Mouse (Mus musculus) MEL (cell line): ENCODE measurements around the gene Tbc1d9b. TPM values are rescaled to one million over a fixed set of nuclear protein-coding genes. Genes with fewer than 3 reads are reported as not detected.

ENCODE experiments used
- DNase-seq: peaks from one replicate; pipeline ENCODE4 v3.0.0; 2011; ENCODE audit warnings: low read depth, low spot score
- H3K27ac ChIP-seq: 2 replicates; pipeline ENCODE4 v1.5.1; 2012; ENCODE audit warnings: low read depth, mild to moderate bottlenecking, control low read depth, low read length, moderate library complexity; ENCODE audit not compliant: control insufficient read depth
- H3K27me3 ChIP-seq, 2 experiments: fragments of 150-350 bp in 1 of 2; sonication (generic) in 1 of 2; 2 replicates each; pipeline ENCODE4 v1.6.1; 2012; ENCODE audit warnings: low read length in 2 of 2, mild to moderate bottlenecking in 2 of 2, improper control_type of control experiment in 1 of 2, moderate library complexity in 1 of 2; ENCODE audit not compliant: insufficient read depth in 2 of 2, control insufficient read depth in 1 of 2
- H3K36me3 ChIP-seq, 2 experiments: 2 replicates each; pipeline ENCODE4 v1.6.1; 2012 to 2014; ENCODE audit warnings: low read length in 2 of 2, improper control_type of control experiment in 1 of 2, inconsistent platforms in 1 of 2, mild to moderate bottlenecking in 1 of 2; ENCODE audit not compliant: insufficient read depth in 2 of 2, control insufficient read depth in 1 of 2
- H3K4me1 ChIP-seq, 2 experiments: fragments of 150-350 bp in 1 of 2; sonication (generic) in 1 of 2; 2 replicates each; pipeline ENCODE4 v1.6.1; 2012; ENCODE audit warnings: low read length in 2 of 2, improper control_type of control experiment in 1 of 2, mild to moderate bottlenecking in 1 of 2; ENCODE audit not compliant: insufficient read depth in 2 of 2, control insufficient read depth in 1 of 2
- H3K4me3 ChIP-seq, 2 experiments: fragments of 150-350 bp in 1 of 2; sonication (generic) in 1 of 2; 2 replicates each; pipeline ENCODE4 v1.5.1; 2012; ENCODE audit warnings: low read depth in 2 of 2, low read length in 2 of 2, mild to moderate bottlenecking in 2 of 2, moderate library complexity in 2 of 2, control low read depth in 1 of 2, improper control_type of control experiment in 1 of 2; ENCODE audit not compliant: control insufficient read depth in 1 of 2, insufficient read depth in 1 of 2
- H3K79me2 ChIP-seq: 2 replicates; pipeline ENCODE4 v1.6.1; 2012; ENCODE audit warnings: mild to moderate bottlenecking, low read length, moderate library complexity; ENCODE audit not compliant: control insufficient read depth, poor library complexity, insufficient read depth
- H3K9ac ChIP-seq: 2 replicates; pipeline ENCODE4 v1.6.1; 2012; ENCODE audit warnings: low read depth, mild to moderate bottlenecking, control low read depth, low read length, moderate library complexity; ENCODE audit not compliant: control insufficient read depth, poor library complexity, severe bottlenecking
- H3K9me3 ChIP-seq: fragments of 150-350 bp; sonication (generic); replicated peaks from 2 replicates; pipeline ENCODE4 v1.6.1; 2012; ENCODE audit warnings: mild to moderate bottlenecking, low read length, improper control_type of control experiment, moderate library complexity; ENCODE audit not compliant: insufficient read depth
- CHD2 ChIP-seq: IDR thresholded peaks from 2 replicates; pipeline ENCODE4 v1.6.1; 2011; ENCODE audit warnings: low read length, improper control_type of control experiment
- CTCF ChIP-seq, 3 experiments: IDR thresholded peaks in 2 of 3; conservative IDR thresholded peaks in 1 of 3; 2 replicates each; pipeline ENCODE4 v1.5.1; 2011 to 2012; ENCODE audit warnings: low read length in 3 of 3, low read depth in 2 of 3, mild to moderate bottlenecking in 2 of 3, improper control_type of control experiment in 1 of 3, inconsistent platforms in 1 of 3, mixed read lengths in 1 of 3, moderate library complexity in 1 of 3; ENCODE audit not compliant: control insufficient read depth in 1 of 3, insufficient read depth in 1 of 3, poor library complexity in 1 of 3, severe bottlenecking in 1 of 3
- E2F4 ChIP-seq: IDR thresholded peaks from 2 replicates; pipeline ENCODE4 v1.6.1; 2011; ENCODE audit warnings: low read depth, low read length, improper control_type of control experiment, borderline replicate concordance
- ELF1 ChIP-seq: IDR thresholded peaks from 2 replicates; pipeline ENCODE4 v1.6.1; 2014; ENCODE audit warnings: low read depth, mild to moderate bottlenecking, inconsistent platforms, low read length, improper control_type of control experiment, moderate library complexity
- ETS1 ChIP-seq: IDR thresholded peaks from 2 replicates; pipeline ENCODE4 v1.6.1; 2012; ENCODE audit warnings: low read depth, mild to moderate bottlenecking, inconsistent platforms, low read length, improper control_type of control experiment, moderate library complexity
- JUND ChIP-seq: IDR thresholded peaks from 2 replicates; pipeline ENCODE4 v1.6.1; 2011; ENCODE audit warnings: low read depth, mild to moderate bottlenecking, improper control_type of control experiment, low read length
- KAT2A ChIP-seq: conservative IDR thresholded peaks from 2 replicates; pipeline ENCODE4 v1.6.1; 2012; ENCODE audit warnings: low read depth, low read length, improper control_type of control experiment, inconsistent platforms
- MEF2A ChIP-seq: IDR thresholded peaks from 2 replicates; pipeline ENCODE4 v1.6.1; 2014; ENCODE audit warnings: low read depth, mild to moderate bottlenecking, inconsistent platforms, low read length, improper control_type of control experiment; ENCODE audit not compliant: poor library complexity, insufficient replicate concordance, severe bottlenecking; ENCODE audit errors: extremely low read depth
- MXI1 ChIP-seq: IDR thresholded peaks from 2 replicates; pipeline ENCODE4 v1.6.1; 2011; ENCODE audit warnings: mild to moderate bottlenecking, low read depth, low read length, improper control_type of control experiment
- MYB ChIP-seq: IDR thresholded peaks from 2 replicates; pipeline ENCODE4 v1.6.1; 2011; ENCODE audit warnings: mild to moderate bottlenecking, low read depth, low read length, improper control_type of control experiment
- MYC ChIP-seq: IDR thresholded peaks from 2 replicates; pipeline ENCODE4 v1.6.1; 2011; ENCODE audit warnings: low read depth, mild to moderate bottlenecking, low read length, improper control_type of control experiment, moderate library complexity
- NELFE ChIP-seq: IDR thresholded peaks from 2 replicates; pipeline ENCODE4 v1.6.1; 2011; ENCODE audit warnings: low read depth, low read length, improper control_type of control experiment
- NRF1 ChIP-seq: IDR thresholded peaks from 2 replicates; pipeline ENCODE4 v1.6.1; 2014; ENCODE audit warnings: low read depth, mild to moderate bottlenecking, inconsistent platforms, low read length, improper control_type of control experiment, moderate library complexity; ENCODE audit not compliant: poor library complexity, insufficient read depth, severe bottlenecking
- POLR2AphosphoS2 ChIP-seq: IDR thresholded peaks from 2 replicates; pipeline ENCODE4 v1.6.1; 2011; ENCODE audit warnings: low read length, improper control_type of control experiment
- POLR2AphosphoS5 ChIP-seq: IDR thresholded peaks from 2 replicates; pipeline ENCODE4 v1.6.1; 2012; ENCODE audit warnings: low read depth, borderline replicate concordance, mild to moderate bottlenecking, inconsistent platforms, low read length, moderate library complexity, mixed read lengths
- RCOR1 ChIP-seq: IDR thresholded peaks from 2 replicates; pipeline ENCODE4 v1.6.1; 2012; ENCODE audit warnings: low read depth, mild to moderate bottlenecking, inconsistent platforms, low read length, improper control_type of control experiment
- SIN3A ChIP-seq: IDR thresholded peaks from 2 replicates; pipeline ENCODE4 v1.6.1; 2012; ENCODE audit warnings: low read length, improper control_type of control experiment, inconsistent platforms
- TAL1 ChIP-seq: IDR thresholded peaks from 2 replicates; pipeline ENCODE4 v1.6.1; 2012; ENCODE audit warnings: mild to moderate bottlenecking, inconsistent platforms, low read length, moderate library complexity, mixed read lengths
- TBP ChIP-seq: IDR thresholded peaks from 2 replicates; pipeline ENCODE4 v1.8.0; 2011; ENCODE audit warnings: low read depth, low read length, improper control_type of control experiment
- TCF12 ChIP-seq: IDR thresholded peaks from 2 replicates; pipeline ENCODE4 v1.6.1; 2014; ENCODE audit warnings: low read depth, mild to moderate bottlenecking, inconsistent platforms, low read length, improper control_type of control experiment, moderate library complexity
- USF2 ChIP-seq, 2 experiments: IDR thresholded peaks; 2 replicates each; pipeline ENCODE4 v1.6.1; 2011 to 2012; ENCODE audit warnings: improper control_type of control experiment in 2 of 2, low read length in 2 of 2, borderline replicate concordance in 1 of 2, inconsistent platforms in 1 of 2, low read depth in 1 of 2, mild to moderate bottlenecking in 1 of 2; ENCODE audit not compliant: insufficient read depth in 1 of 2
- ZMIZ1 ChIP-seq: IDR thresholded peaks from 2 replicates; pipeline ENCODE4 v1.6.1; 2012; ENCODE audit warnings: low read depth, mild to moderate bottlenecking, inconsistent platforms, low read length, improper control_type of control experiment, moderate library complexity
- ZNF384 ChIP-seq: IDR thresholded peaks from 2 replicates; pipeline ENCODE4 v1.6.1; 2012; ENCODE audit warnings: low read depth, mild to moderate bottlenecking, inconsistent platforms, low read length, improper control_type of control experiment
- polyA plus RNA-seq, 2 experiments: library from polyadenylated mRNA; stranded (reverse) in 1 of 2; unstranded in 1 of 2; fragments of >175 nt in 1 of 2; fragments of >200 nt in 1 of 2; gene quantifications; 2 replicates each; pipeline versions ENCODE4 v1.2.1 to v1.2.4; 2012; ENCODE audit warnings: low replicate concordance in 2 of 2, low read depth in 1 of 2; ENCODE audit not compliant: insufficient read length in 2 of 2, insufficient read depth in 1 of 2, missing spikeins in 1 of 2
- total RNA-seq: library from RNA; depleted of rRNA; stranded (reverse); fragments of 300-350 nt; gene quantifications from 2 replicates; pipeline ENCODE4 v1.2.3, GENCODE M21; 2012

The Tbc1d9b gene
- total and polyA plus RNA-seq, 3 experiments, result 18.6 to 32.5 TPM; not detected in 1

DNA sequence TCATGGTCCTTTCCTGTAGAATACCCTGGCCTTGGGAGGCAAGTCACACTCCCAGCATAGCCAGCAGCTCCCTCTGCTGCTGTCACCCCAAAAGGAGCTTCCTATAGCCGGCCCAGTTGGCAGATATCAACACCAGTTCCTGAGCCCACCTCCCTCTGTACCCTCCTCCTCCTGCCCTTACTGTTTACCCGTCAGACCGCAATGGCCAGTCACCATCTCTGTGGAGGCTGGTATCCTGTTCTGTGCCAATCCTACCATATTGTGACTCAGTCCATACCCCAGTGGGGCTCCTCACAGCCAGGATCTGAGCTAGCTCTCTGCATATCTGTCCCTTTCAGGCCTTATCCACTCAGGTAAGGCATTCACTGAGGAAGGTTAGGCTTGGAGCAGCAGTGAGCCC is 14.3 kb downstream of the Tbc1d9b start:
- H3K79me2 ChIP-seq, result no peaks in the 10 kb centered on the region
- no peaks in the 10 kb centered on the region for H3K27me3 ChIP-seq
- no peaks in the 10 kb centered on the region for H3K4me1 ChIP-seq
- peaks cover 0 to 15% of the 10 kb centered on the region in 2 experiments; a peak in 2 of 4 replicates for H3K36me3 ChIP-seq
- no peak overlapping the region for H3K9ac ChIP-seq
- no peak overlapping the region for H3K4me3 ChIP-seq
- no peak for DNase-seq
- no peak overlapping the region for H3K27ac ChIP-seq
- no peaks in the 10 kb centered on the region for H3K9me3 ChIP-seq
- TF ChIP-seq ZMIZ1 (no peak), ETS1 (no peak), KAT2A (no peak), NRF1 (no peak), CHD2 (no peak), POLR2AphosphoS2 (no peak)

DNA sequence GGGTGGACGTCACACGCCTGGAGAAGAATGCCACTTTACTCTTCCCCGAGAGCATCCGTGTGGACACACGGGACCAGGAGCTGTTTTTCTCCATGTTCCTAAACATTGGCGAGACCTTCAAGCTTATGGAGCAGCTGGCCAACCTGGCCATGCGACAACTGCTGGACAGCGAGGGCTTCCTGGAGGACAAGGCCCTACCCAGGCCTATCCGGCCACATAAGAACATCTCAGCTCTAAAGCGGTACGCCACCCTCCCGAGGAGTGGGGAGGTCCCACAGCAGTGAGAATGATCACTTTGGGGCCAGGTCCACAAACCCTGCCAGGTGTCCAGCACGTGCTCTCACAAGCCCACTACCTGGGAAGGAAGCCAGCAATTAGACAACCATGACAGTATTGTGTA is 14.9 kb downstream of the Tbc1d9b start:
- no peak for DNase-seq
- H3K4me3 ChIP-seq, result no peak overlapping the region
- TF ChIP-seq POLR2AphosphoS5, result no peak
- TF ChIP-seq MEF2A, result no peak
- no peak for TF ChIP-seq USF2 (IDR thresholded peaks at IDR 0.05; ENCODE audit: borderline replicate concordance in 1 of 2, insufficient read depth in 1 of 2, low read depth in 1 of 2, low read length in 2 of 2)
- no peak for TF ChIP-seq ZNF384
- TF ChIP-seq NELFE, result no peak
- no peak for TF ChIP-seq MYC
- no peak for TF ChIP-seq SIN3A
- no peak for TF ChIP-seq JUND
- no peak for TF ChIP-seq TCF12
- no peak for TF ChIP-seq RCOR1
- TF ChIP-seq TBP, result no peak
- no peak for TF ChIP-seq NRF1
- TF ChIP-seq TAL1, result no peak
- no peak for TF ChIP-seq MXI1
- no peak for TF ChIP-seq MYB
- TF ChIP-seq ETS1, result no peak
- TF ChIP-seq E2F4, result no peak
- TF ChIP-seq ELF1, result no peak
- no peak for TF ChIP-seq CTCF (IDR thresholded peaks at IDR 0.05 in 2 of 3, conservative IDR thresholded peaks at IDR 0.05 in 1 of 3; ENCODE audit: control insufficient read depth in 1 of 3, insufficient read depth in 1 of 3, low read depth in 2 of 3, low read length in 3 of 3, poor library complexity in 1 of 3, severe bottlenecking in 1 of 3)
- no peak overlapping the region for H3K9ac ChIP-seq
- H3K79me2 ChIP-seq, result no peaks in the 10 kb centered on the region
- no peaks in the 10 kb centered on the region for H3K9me3 ChIP-seq
- no peaks in the 10 kb centered on the region for H3K4me1 ChIP-seq
- H3K27ac ChIP-seq, result no peak overlapping the region
- peaks cover 0 to 13% of the 10 kb centered on the region in 2 experiments; a peak in 2 of 4 replicates for H3K36me3 ChIP-seq
- H3K27me3 ChIP-seq, result no peaks in the 10 kb centered on the region
